Mouse (Mus musculus) T-helper 1 cell (primary cell): Measurements from ENCODE around the gene A930033H14Rik.

ENCODE experiments used
- in situ Hi-C: fragments of 300-600 bp; cut with MboI, MseI; formaldehyde crosslinking; loops from one replicate; pipeline ENCODE4 v1.15.1; 2025; ENCODE audit warnings: high pct_unique_total_duplicates

Gene A930033H14Rik

GRCm38 (mm10) chr10:69212542-69213440, at the start of gene A930033H14Rik:
Gene A930033H14Rik, minus strand, starts transcription at chr10:69213098.
- in situ Hi-C loops: no loop called here

DNA sequence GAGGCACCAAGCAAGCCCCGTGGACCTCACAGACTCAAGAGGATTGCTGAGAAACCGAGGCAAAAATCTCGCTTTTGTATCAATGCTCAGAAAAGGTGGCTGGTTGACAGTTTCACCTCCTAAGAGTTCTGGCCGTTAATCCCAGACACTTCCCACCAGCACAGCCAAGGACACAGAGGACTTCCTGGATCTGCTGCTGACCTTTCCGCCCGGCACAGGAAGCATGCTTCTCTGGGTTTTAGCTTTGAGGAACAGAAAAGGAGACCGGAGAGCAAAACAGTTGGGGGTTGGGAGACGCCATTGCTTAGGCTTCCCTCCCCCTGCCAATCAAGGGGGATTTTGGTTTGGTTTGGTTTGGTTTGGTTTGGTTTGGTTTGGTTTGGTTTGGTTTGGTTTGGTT, 47.0 kb upstream of the A930033H14Rik start:
- in situ Hi-C loops: no loop called here

GRCm38 (mm10) chr10:69259161-69259560, 46.3 kb upstream of the A930033H14Rik start:
- in situ Hi-C loops: no loop called here

GRCm38 (mm10) chr10:69258588-69258987, 45.7 kb upstream of the A930033H14Rik start:
- in situ Hi-C loops: no loop called here

DNA sequence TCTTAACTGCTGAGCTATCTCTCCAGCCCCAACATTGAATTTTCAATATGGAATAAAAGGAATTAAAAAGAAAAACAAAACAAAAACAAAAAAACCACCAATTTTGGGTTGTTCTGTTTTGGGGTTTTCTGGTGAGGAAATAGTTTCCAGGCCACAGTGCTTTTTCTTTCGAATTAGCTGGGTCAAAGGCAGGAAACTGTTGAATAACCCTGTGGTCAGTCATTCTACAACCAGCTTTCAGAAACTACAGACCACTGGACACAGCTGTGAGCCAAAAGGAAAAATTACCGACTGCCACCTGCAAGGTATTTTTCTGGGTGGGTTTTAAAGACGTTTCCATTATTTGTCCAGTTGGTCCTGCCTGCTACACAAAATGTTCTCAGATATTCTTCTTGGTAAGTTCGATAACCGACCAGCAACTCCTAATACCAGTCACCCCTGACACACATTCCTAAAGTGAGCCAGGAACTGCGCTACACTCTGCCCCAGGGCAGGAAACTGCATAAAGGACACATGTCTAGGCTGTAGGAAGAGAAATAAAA, 44.8 kb upstream of the A930033H14Rik start:
- in situ Hi-C loops: no loop called here

- in situ Hi-C loops: no loop called here
Measured at GRCm38 (mm10) chr10:69255594-69255993, 42.7 kb upstream of the A930033H14Rik start.

DNA sequence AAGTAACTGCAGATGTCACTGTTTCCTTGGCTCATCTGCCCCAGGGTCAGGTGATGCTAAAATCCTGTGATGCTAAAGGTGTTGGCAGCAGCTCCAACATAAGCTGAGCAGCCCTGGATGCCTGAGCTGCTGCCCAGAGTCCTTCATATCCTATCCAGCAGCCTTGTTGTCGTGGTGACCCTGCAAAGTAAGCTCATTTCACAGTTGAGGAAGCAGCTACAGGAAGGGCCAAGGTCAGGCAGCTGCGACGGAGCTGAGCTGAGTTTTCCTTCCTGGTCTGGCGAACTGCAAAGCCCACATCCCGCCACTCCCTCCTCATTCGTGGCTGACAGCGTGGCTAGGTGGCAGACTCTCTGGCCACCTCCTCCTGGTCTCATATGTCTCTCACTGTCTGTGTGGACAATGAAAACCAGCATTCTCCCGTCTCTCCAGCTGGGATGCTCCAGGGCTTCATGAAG, 41.5 kb upstream of the A930033H14Rik start:
- in situ Hi-C loops: no loop called here

DNA sequence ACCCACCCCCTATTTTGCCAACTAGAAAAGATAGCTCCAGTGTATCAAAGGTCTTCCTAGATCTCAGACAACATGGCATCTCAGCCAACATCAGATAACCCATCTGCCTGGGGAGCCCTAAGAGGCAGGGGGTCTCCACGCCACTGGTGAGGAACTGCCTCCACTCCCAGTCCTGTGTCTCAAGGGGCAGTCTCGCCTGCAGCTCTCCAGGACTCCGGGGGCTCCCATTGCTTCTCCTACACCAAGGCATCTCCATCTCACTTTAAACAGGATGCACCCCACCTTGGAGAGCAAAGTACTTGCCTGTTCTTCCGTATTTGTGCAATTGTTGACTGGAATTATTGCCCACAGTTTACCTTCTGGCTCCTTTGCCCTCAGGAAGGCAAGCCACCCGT, 40.8 kb upstream of the A930033H14Rik start:
- in situ Hi-C loops: no loop called here

- in situ Hi-C loops: no loop called here
Measured at GRCm38 (mm10) chr10:69253075-69253685, 40.3 kb upstream of the A930033H14Rik start.

DNA sequence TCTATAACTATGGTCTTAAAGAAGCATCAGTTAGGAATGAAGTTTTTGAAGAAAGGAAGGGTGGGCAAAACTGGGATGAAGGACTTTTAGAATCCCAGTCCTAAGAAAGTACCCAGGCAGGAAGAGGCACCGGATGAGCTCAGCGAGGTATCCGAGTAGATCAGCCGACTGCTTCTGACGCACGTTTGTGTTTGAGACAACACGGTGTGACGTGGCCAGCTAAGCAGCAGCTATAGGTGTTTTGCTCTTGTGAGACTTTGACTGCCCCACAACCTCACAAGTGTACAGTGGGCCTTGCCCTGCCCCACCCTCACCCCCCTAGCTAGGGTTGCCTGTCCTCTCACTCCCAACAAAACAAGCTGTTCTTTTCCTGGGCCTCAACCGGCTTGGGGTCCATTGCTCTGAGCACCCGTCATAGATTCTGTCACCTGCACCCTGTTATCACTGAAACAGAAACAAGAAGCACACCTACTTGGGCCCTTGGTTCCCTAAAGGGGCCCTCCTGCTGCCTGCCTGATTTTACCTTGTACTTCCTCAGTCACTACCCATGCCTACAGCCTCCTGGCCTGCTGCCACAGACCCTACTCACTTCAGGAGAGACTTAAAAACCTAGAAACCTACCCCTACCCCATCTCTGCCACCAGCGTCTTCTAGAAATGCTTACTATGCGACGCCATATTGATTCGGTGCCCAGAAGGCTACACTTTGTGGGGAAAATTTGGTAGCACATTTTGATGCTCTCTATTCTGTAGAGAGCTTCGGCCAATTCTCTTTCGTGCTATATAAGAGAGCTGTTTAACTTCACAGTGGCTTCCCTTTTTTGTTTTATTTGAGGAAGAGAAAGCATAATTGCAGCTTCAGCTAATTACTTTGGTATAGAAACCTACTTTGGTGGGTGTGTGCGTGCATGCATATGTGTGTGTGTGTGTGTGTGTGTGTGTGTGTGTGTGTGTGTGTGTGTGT, 39.5 kb upstream of the A930033H14Rik start:
- in situ Hi-C loops: no loop called here

DNA sequence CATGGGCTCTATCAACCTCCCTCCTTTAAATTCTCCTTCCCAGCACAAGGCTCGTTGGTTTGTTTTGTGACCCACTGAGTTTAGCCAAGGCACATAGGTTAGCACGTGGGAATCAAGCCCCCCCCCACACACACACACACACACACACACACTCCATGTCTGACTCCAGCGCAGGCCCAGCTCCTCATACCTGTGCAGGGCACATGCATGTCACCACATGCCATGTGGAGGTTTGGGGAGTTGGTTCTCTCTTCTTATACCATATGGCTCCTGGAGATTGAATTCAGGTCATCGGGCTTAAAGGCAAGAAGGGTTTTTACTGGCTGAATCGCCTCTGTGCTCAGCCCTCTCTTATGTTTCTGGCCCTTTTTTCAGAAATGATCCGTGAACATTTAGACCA, 38.4 kb upstream of the A930033H14Rik start:
- in situ Hi-C loops: no loop called here

- in situ Hi-C loops: no loop called here
Measured at GRCm38 (mm10) chr10:69248261-69249160, 35.6 kb upstream of the A930033H14Rik start.

DNA sequence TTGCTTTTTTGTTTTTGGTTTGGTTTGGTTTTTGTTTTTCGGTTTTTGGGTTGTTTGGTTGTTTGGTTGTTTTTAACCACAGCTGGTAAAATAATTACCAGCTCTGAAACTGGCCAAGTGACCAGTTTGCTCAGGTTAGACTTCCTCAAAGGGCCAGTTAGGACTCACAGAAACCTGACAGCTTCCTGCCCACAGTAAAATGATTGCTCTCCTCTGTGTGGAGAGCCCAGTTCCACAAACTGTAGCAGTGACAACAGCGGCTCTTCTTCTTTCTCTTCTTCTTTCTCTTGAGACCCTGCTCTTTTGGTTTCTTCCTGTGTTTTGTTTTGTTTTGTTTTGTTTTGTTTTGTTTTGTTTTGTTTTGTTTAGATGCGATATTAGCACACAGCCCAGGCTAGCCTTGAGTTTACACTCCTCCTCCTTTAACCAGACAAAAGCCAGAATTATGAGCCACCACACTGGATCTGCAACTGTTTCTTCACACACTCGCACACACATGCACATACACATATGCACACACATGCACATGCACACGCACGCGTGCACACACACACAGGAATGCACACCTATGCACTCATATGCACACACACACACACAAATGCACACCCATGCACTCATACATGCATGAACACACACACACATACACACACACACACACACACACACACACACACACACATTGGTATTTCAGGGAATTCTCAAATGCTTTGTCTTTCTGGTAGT, 34.6 kb upstream of the A930033H14Rik start:
- in situ Hi-C loops: no loop called here

- in situ Hi-C loops: no loop called here
Measured at GRCm38 (mm10) chr10:69246762-69247161, 33.9 kb upstream of the A930033H14Rik start.

GRCm38 (mm10) chr10:69245906-69246668, 33.2 kb upstream of the A930033H14Rik start:
- in situ Hi-C loops: no loop called here

GRCm38 (mm10) chr10:69245151-69245550, 32.3 kb upstream of the A930033H14Rik start:
- in situ Hi-C loops: no loop called here

DNA sequence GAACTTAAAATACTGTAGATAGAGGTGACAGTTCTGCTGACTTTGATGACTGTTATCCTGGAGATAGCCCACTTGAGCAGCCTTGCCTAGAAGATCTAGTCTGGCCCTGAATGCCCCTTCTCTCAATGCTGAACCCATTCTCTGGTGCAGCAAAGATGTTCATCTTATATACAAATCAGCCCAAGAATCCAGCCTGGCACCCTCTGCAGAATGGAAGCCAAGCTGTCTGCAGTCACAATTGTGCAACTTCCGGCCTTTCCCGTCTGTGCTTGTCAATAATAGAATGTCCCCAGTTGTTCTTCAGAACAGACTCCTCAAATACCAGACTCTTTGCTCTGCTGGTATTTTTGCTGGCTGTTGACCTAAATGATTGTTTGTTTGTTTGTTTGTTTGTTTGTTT, 27.6 kb upstream of the A930033H14Rik start:
- in situ Hi-C loops: no loop called here

- in situ Hi-C loops: no loop called here
Measured at GRCm38 (mm10) chr10:69238311-69238710, 25.4 kb upstream of the A930033H14Rik start.

- in situ Hi-C loops: no loop called here
Measured at GRCm38 (mm10) chr10:69237781-69238180, 24.9 kb upstream of the A930033H14Rik start.
